ENCODE assay signal across 17 mouse cellular contexts in the genomic region with DNA sequence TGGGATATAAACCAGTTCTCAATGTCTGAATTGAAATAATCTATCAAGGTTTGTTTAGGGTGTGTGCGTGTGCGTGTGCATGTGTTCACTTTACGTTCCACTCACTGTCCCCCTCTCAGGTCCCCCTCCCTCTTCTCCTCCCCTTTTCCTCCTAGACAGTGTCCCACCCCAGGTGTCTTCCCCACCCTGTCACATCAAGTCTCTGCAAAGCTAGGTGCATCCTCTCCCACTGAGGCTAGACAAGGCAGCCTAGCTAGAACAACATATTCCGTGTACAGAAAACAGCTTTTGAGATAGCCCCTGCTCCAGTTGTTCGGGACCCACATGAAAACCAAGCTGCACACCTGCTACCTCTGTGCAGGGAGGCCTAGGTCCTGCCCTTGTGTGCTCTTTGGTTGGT.
"Had no signal": no experiment of that assay in that cellular context is flagged by ENCODE, and none has a peak within 500 bp of the region (broad histone marks: within the 10 kb centered on the region; RNA-seq: fewer than 3 reads in every experiment).

No protein-coding gene starts in this region.

- H3K9ac ChIP-seq: liver, embryonic 14.5 days; lung, embryonic 14.5 days; midbrain, embryonic 12.5 days; neural tube, embryonic 13.5 days; neural tube, embryonic 15.5 days had no signal

- H3K27ac ChIP-seq: liver, embryonic 14.5 days; midbrain, embryonic 10.5 days; midbrain, embryonic 12.5 days; neural tube, embryonic 13.5 days; neural tube, embryonic 15.5 days had no signal

- ATAC-seq: midbrain, embryonic 16.5 days had no signal

- H3K4me3 ChIP-seq: midbrain, embryonic 10.5 days; midbrain, embryonic 12.5 days; myocyte; neural tube, embryonic 13.5 days; neural tube, embryonic 15.5 days had no signal

- H3K4me1 ChIP-seq: midbrain, embryonic 10.5 days; midbrain, embryonic 12.5 days; neural tube, embryonic 13.5 days; neural tube, embryonic 15.5 days had no signal

- H3K4me2 ChIP-seq: lung, embryonic 14.5 days; midbrain, embryonic 12.5 days; neural tube, embryonic 13.5 days; neural tube, embryonic 15.5 days had no signal

- H3K9me3 ChIP-seq: midbrain, embryonic 10.5 days; midbrain, embryonic 12.5 days; neural tube, embryonic 13.5 days; neural tube, embryonic 15.5 days had no signal

- DNase-seq: lung, adult 18-20 months; lung, embryonic 14.5 days; lung, postnatal 10 days; lung, postnatal 4 days; midbrain, embryonic 14.5 days; retina, postnatal 1 day; right cerebral cortex, adult 18-20 months; right cerebral cortex, postnatal 25 days; right cerebral cortex, postnatal 4 days; spleen, adult 18-20 months had no signal

- H3K27me3 ChIP-seq: midbrain, embryonic 12.5 days; neural tube, embryonic 13.5 days; neural tube, embryonic 15.5 days had no signal
